Mouse (Mus musculus): ENCODE measurements at regions not wholly inside any gene's neighbourhood (a gene's known extent, or its start where the extent isn't known, plus 50 kb on each side); places are given as distances from the start of the nearest gene placed in this dataset.

DNA sequence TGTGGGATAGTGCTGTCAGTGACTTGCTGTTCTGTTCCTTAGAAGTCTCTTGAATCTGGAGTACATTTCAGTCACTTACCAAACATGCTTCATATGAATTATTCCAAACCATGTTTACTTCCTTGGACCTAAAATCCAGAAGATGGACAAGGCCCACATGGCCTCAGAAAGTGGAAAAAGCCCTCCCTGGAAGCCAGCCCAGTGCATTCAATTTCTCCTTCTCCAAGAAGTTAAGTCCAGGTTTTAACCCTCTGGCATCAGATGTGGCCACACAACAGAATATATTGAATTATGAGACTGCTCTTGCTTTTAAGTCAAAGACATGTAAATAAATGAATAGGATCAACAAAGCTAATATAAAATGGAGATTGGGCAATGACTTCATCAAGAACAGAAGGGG, 2513.5 kb upstream of the Gm7489 start:
- DNase-seq (ENCODE audit: low read depth, low spot score), result no peak
- H3K4me3 ChIP-seq (ENCODE audit: control insufficient read depth in 1 of 2, insufficient read depth in 1 of 2, low read depth in 2 of 2, low read length in 2 of 2), result no peak overlapping the region
- no peak overlapping the region for H3K27ac ChIP-seq (ENCODE audit: control insufficient read depth, low read depth, low read length)
- no peaks in the 10 kb centered on the region for H3K4me1 ChIP-seq (ENCODE audit: control insufficient read depth in 1 of 2, insufficient read depth in 2 of 2, low read length in 2 of 2)
- no peaks in the 10 kb centered on the region for H3K79me2 ChIP-seq (ENCODE audit: control insufficient read depth, insufficient read depth, low read length, poor library complexity)
- H3K36me3 ChIP-seq (ENCODE audit: control insufficient read depth in 1 of 2, insufficient read depth in 2 of 2, low read length in 2 of 2), result no peaks in the 10 kb centered on the region
- H3K9me3 ChIP-seq (replicated peaks; ENCODE audit: insufficient read depth, low read length), result no peaks in the 10 kb centered on the region
- no peaks in the 10 kb centered on the region for H3K27me3 ChIP-seq (ENCODE audit: control insufficient read depth in 1 of 2, insufficient read depth in 2 of 2, low read length in 2 of 2)
- no peak overlapping the region for H3K9ac ChIP-seq (ENCODE audit: control insufficient read depth, low read depth, low read length, poor library complexity, severe bottlenecking)
- no peak for TF ChIP-seq MEF2A (IDR thresholded peaks at IDR 0.05; ENCODE audit: extremely low read depth, insufficient replicate concordance, low read depth, low read length, poor library complexity, severe bottlenecking)
- no peak for TF ChIP-seq TCF12 (IDR thresholded peaks at IDR 0.05; ENCODE audit: low read depth, low read length)
- TF ChIP-seq BHLHE40 (IDR thresholded peaks at IDR 0.05; ENCODE audit: borderline replicate concordance, low read depth, low read length), result no peak
- no peak for TF ChIP-seq GATA1 (IDR thresholded peaks at IDR 0.05; ENCODE audit: low read depth, low read length)
- TF ChIP-seq USF1 (IDR thresholded peaks at IDR 0.05; ENCODE audit: low read depth, low read length), result no peak
- no peak for TF ChIP-seq ZMIZ1 (IDR thresholded peaks at IDR 0.05; ENCODE audit: low read depth, low read length)
- no peak for TF ChIP-seq TBP (IDR thresholded peaks at IDR 0.05; ENCODE audit: low read depth, low read length)
- no peak for TF ChIP-seq POLR2AphosphoS5 (IDR thresholded peaks at IDR 0.05; ENCODE audit: borderline replicate concordance, low read depth, low read length)
- TF ChIP-seq GABPA (IDR thresholded peaks at IDR 0.05; ENCODE audit: low read depth, low read length), result no peak
- no peak for TF ChIP-seq NRF1 (IDR thresholded peaks at IDR 0.05; ENCODE audit: insufficient read depth, low read depth, low read length, poor library complexity, severe bottlenecking)
- no peak for TF ChIP-seq MAZ (IDR thresholded peaks at IDR 0.05; ENCODE audit: low read depth, low read length)

GRCm38 (mm10) chr15:51390383-51390782, 2494.3 kb upstream of the Gm7489 start:
- Histone ChIP-seq H3K9ac (ENCODE audit: control insufficient read depth, low read depth, low read length, poor library complexity, severe bottlenecking) (no peak overlapping the region), H3K27me3 (ENCODE audit: control insufficient read depth in 1 of 2, insufficient read depth in 2 of 2, low read length in 2 of 2) (no peaks in the 10 kb centered on the region), H3K79me2 (ENCODE audit: control insufficient read depth, insufficient read depth, low read length, poor library complexity) (no peaks in the 10 kb centered on the region), H3K9me3 (replicated peaks; ENCODE audit: insufficient read depth, low read length) (no peaks in the 10 kb centered on the region), H3K27ac (ENCODE audit: control insufficient read depth, low read depth, low read length) (no peak overlapping the region), H3K36me3 (ENCODE audit: control insufficient read depth in 1 of 2, insufficient read depth in 2 of 2, low read length in 2 of 2) (no peaks in the 10 kb centered on the region), H3K4me1 (ENCODE audit: control insufficient read depth in 1 of 2, insufficient read depth in 2 of 2, low read length in 2 of 2) (no peaks in the 10 kb centered on the region), H3K4me3 (ENCODE audit: control insufficient read depth in 1 of 2, insufficient read depth in 1 of 2, low read depth in 2 of 2, low read length in 2 of 2) (no peak overlapping the region)
- no peak for TF ChIP-seq ZKSCAN1 (IDR thresholded peaks at IDR 0.05; ENCODE audit: low read depth, low read length)
- TF ChIP-seq POLR2AphosphoS5 (IDR thresholded peaks at IDR 0.05; ENCODE audit: borderline replicate concordance, low read depth, low read length), result no peak
- no peak for TF ChIP-seq KAT2A (conservative IDR thresholded peaks at IDR 0.05; ENCODE audit: low read depth, low read length)
- no peak for TF ChIP-seq MAFK (IDR thresholded peaks at IDR 0.05; ENCODE audit: borderline replicate concordance, low read depth, low read length)
- TF ChIP-seq USF1 (IDR thresholded peaks at IDR 0.05; ENCODE audit: low read depth, low read length), result no peak
- TF ChIP-seq BHLHE40 (IDR thresholded peaks at IDR 0.05; ENCODE audit: borderline replicate concordance, low read depth, low read length), result no peak
- no peak for TF ChIP-seq SIN3A (IDR thresholded peaks at IDR 0.05; ENCODE audit: low read length)
- TF ChIP-seq MYC (IDR thresholded peaks at IDR 0.05; ENCODE audit: low read depth, low read length), result no peak
- TF ChIP-seq MAX (IDR thresholded peaks at IDR 0.05; ENCODE audit: low read length), result no peak
- no peak for TF ChIP-seq CTCF (IDR thresholded peaks at IDR 0.05 in 2 of 3, conservative IDR thresholded peaks at IDR 0.05 in 1 of 3; ENCODE audit: control insufficient read depth in 1 of 3, insufficient read depth in 1 of 3, low read depth in 2 of 3, low read length in 3 of 3, poor library complexity in 1 of 3, severe bottlenecking in 1 of 3)
- TF ChIP-seq HCFC1 (IDR thresholded peaks at IDR 0.05; ENCODE audit: low read depth, low read length), result no peak
- TF ChIP-seq EP300 (IDR thresholded peaks at IDR 0.05; ENCODE audit: low read depth in 1 of 2, low read length in 2 of 2), result no peak
- no peak for TF ChIP-seq ETS1 (IDR thresholded peaks at IDR 0.05; ENCODE audit: low read depth, low read length)
- TF ChIP-seq RCOR1 (IDR thresholded peaks at IDR 0.05; ENCODE audit: low read depth, low read length), result no peak
- no peak for TF ChIP-seq NELFE (IDR thresholded peaks at IDR 0.05; ENCODE audit: low read depth, low read length)
- TF ChIP-seq SMC3 (IDR thresholded peaks at IDR 0.05; ENCODE audit: low read depth, low read length), result no peak
- no peak for TF ChIP-seq UBTF (IDR thresholded peaks at IDR 0.05; ENCODE audit: borderline replicate concordance, insufficient read depth, low read depth, low read length)
- no peak for TF ChIP-seq E2F4 (IDR thresholded peaks at IDR 0.05; ENCODE audit: borderline replicate concordance, low read depth, low read length)
- no peak for TF ChIP-seq TBP (IDR thresholded peaks at IDR 0.05; ENCODE audit: low read depth, low read length)
- TF ChIP-seq ZC3H11A (IDR thresholded peaks at IDR 0.05; ENCODE audit: low read depth, low read length), result no peak
- no peak for DNase-seq (ENCODE audit: low read depth, low spot score)
